Mouse (Mus musculus): ENCODE results near the gene Icam5. TPM values are rescaled to one million over a fixed set of nuclear protein-coding genes. Genes with fewer than 3 reads are reported as not detected.
A peak's percentile ranks its signal among the peaks of the same experiment; 100 is the strongest.
"Not testable (repeated sequence)": the region's sequence is repeated elsewhere in the genome, so short reads cannot be mapped to it uniquely, and the experiment has no call there.

Gene Icam5
- polyA plus RNA-seq, 1 experiment from 2014 or later: 0.21 TPM

GRCm38 (mm10) chr9:21036161-21036560, 4.3 kb downstream of the Icam5 start:
- peaks cover 80% of the 10 kb centered on the region for H3K27me3 ChIP-seq
- DNase-seq (no peak), ATAC-seq (ENCODE audit: low read depth) (no peak)
- 9% methylated on average over 20 of the region's 20 CpGs for WGBS (ENCODE audit: insufficient replicate concordance)
- 0 out of 2 replicates have a peak overlapping the region, but pooled peaks have one; percentile 8 for H3K4me3 ChIP-seq (replicated peaks)
- no peak overlapping the region for H3K4me2 ChIP-seq
- H3K9me3 ChIP-seq (replicated peaks): no peaks in the 10 kb centered on the region
- H3K36me3 ChIP-seq: no peaks in the 10 kb centered on the region
- H3K27ac ChIP-seq: no peak overlapping the region
- H3K9ac ChIP-seq: no peak overlapping the region
- H3K4me1 ChIP-seq (replicated peaks): peaks cover 86% of the 10 kb centered on the region

GRCm38 (mm10) chr9:21036666-21037065, 4.8 kb downstream of the Icam5 start:
- WGBS (ENCODE audit: insufficient replicate concordance): 4% methylated on average over 22 of the region's 22 CpGs
- H3K36me3 ChIP-seq: no peaks in the 10 kb centered on the region
- H3K9ac ChIP-seq: no peak overlapping the region
- ATAC-seq (ENCODE audit: low read depth): no peak
- 0 out of 2 replicates have a peak overlapping the region, but pooled peaks have one; percentile 8 for H3K4me3 ChIP-seq (replicated peaks)
- no peak overlapping the region for H3K27ac ChIP-seq
- H3K9me3 ChIP-seq (replicated peaks): no peaks in the 10 kb centered on the region
- H3K27me3 ChIP-seq: peaks cover 78% of the 10 kb centered on the region
- H3K4me1 ChIP-seq (replicated peaks): peaks cover 86% of the 10 kb centered on the region
- no peak for DNase-seq
- no peak overlapping the region; the same call in 1 of the 2 replicates for H3K4me2 ChIP-seq

GRCm38 (mm10) chr9:21037481-21037891, 5.6 kb downstream of the Icam5 start:
- peaks cover 70% of the 10 kb centered on the region for H3K27me3 ChIP-seq
- H3K27ac ChIP-seq: no peak overlapping the region
- H3K4me2 ChIP-seq: peak overlapping the region; percentile 55
- peak overlapping the region; percentile 38 for H3K4me3 ChIP-seq (replicated peaks)
- H3K4me1 ChIP-seq (replicated peaks): peaks cover 80% of the 10 kb centered on the region
- DNase-seq (no peak), ATAC-seq (ENCODE audit: low read depth) (no peak)
- 5% methylated on average over 31 of the region's 31 CpGs for WGBS (ENCODE audit: insufficient replicate concordance)
- no peaks in the 10 kb centered on the region for H3K9me3 ChIP-seq (replicated peaks)
- H3K36me3 ChIP-seq: no peaks in the 10 kb centered on the region
- 0 out of 2 replicates have a peak overlapping the region, but pooled peaks have one; percentile 17 for H3K9ac ChIP-seq

GRCm38 (mm10) chr9:21039779-21040178, 7.9 kb downstream of the Icam5 start:
- H3K36me3 ChIP-seq: no peaks in the 10 kb centered on the region
- H3K27ac ChIP-seq: peak overlapping the region; percentile 50
- peak overlapping the region; percentile 11; the same call in 1 of the 2 replicates for H3K9ac ChIP-seq
- WGBS (ENCODE audit: insufficient replicate concordance): 31% methylated on average over 3 of the region's 3 CpGs
- H3K9me3 ChIP-seq (replicated peaks): no peaks in the 10 kb centered on the region
- H3K4me3 ChIP-seq (replicated peaks): no peak overlapping the region
- H3K27me3 ChIP-seq: peaks cover 47% of the 10 kb centered on the region
- H3K4me2 ChIP-seq: peak overlapping the region; percentile 19
- DNase-seq (no peak), ATAC-seq (ENCODE audit: low read depth) (peak; percentile 83)
- peaks cover 66% of the 10 kb centered on the region for H3K4me1 ChIP-seq (replicated peaks)

GRCm38 (mm10) chr9:21041308-21041707, 9.4 kb downstream of the Icam5 start:
- H3K27ac ChIP-seq: no peak overlapping the region
- H3K4me3 ChIP-seq (replicated peaks): no peak overlapping the region
- ATAC-seq (ENCODE audit: low read depth) (no peak), DNase-seq (no peak)
- no peaks in the 10 kb centered on the region for H3K9me3 ChIP-seq (replicated peaks)
- peaks cover 32% of the 10 kb centered on the region for H3K27me3 ChIP-seq
- no peaks in the 10 kb centered on the region for H3K36me3 ChIP-seq
- 32% methylated on average over 4 of the region's 4 CpGs for WGBS (ENCODE audit: insufficient replicate concordance)
- H3K9ac ChIP-seq: no peak overlapping the region
- H3K4me2 ChIP-seq: no peak overlapping the region
- peaks cover 55% of the 10 kb centered on the region for H3K4me1 ChIP-seq (replicated peaks)

- no peak for DNase-seq
- WGBS (ENCODE audit: insufficient replicate concordance): 42% methylated on average over 4 of the region's 4 CpGs
- Histone ChIP-seq H3K4me2 (no peak overlapping the region), H3K9me3 (replicated peaks) (no peaks in the 10 kb centered on the region), H3K4me1 (replicated peaks) (peaks cover 37% of the 10 kb centered on the region), H3K27ac (no peak overlapping the region), H3K27me3 (peaks cover 9% of the 10 kb centered on the region), H3K9ac (peak overlapping the region; percentile 9; the same call in 1 of the 2 replicates), H3K36me3 (no peaks in the 10 kb centered on the region), H3K4me3 (replicated peaks) (no peak overlapping the region)
- no peak for ATAC-seq (ENCODE audit: low read depth)
Observed at GRCm38 (mm10) chr9:21043563-21043962, 11.7 kb downstream of the Icam5 start.

- not testable (repeated sequence) for ATAC-seq (ENCODE audit: low read depth); DNase-seq
- WGBS (ENCODE audit: insufficient replicate concordance): 57% methylated on average over 1 of the region's 1 CpGs
Observed at GRCm38 (mm10) chr9:21044785-21045184, 12.9 kb downstream of the Icam5 start.

GRCm38 (mm10) chr9:21045235-21045634, 13.4 kb downstream of the Icam5 start:
- ATAC-seq (ENCODE audit: low read depth) (no peak), DNase-seq (no peak)
- no peak overlapping the region for H3K9ac ChIP-seq
- no peaks in the 10 kb centered on the region; the same call in 1 of the 2 replicates for H3K27me3 ChIP-seq
- WGBS (ENCODE audit: insufficient replicate concordance): 58% methylated on average over 3 of the region's 3 CpGs
- H3K27ac ChIP-seq: no peak overlapping the region
- H3K4me2 ChIP-seq: no peak overlapping the region
- no peak overlapping the region for H3K4me3 ChIP-seq (replicated peaks)
- H3K4me1 ChIP-seq (replicated peaks): peaks cover 21% of the 10 kb centered on the region
- H3K9me3 ChIP-seq (replicated peaks): no peaks in the 10 kb centered on the region
- no peaks in the 10 kb centered on the region for H3K36me3 ChIP-seq

More at GRCm38 (mm10) chr9:21044785-21045184, 12.9 kb downstream of the Icam5 start:
- not testable (repeated sequence) for H3K27me3 ChIP-seq; H3K4me2 ChIP-seq; H3K9ac ChIP-seq; H3K27ac ChIP-seq; H3K4me3 ChIP-seq (replicated peaks); H3K36me3 ChIP-seq; H3K9me3 ChIP-seq (replicated peaks)
- H3K4me1 ChIP-seq (replicated peaks): peaks cover 25% of the 10 kb centered on the region

- Histone ChIP-seq H3K36me3 (no peaks in the 10 kb centered on the region), H3K27me3 (peaks cover 15% of the 10 kb centered on the region), H3K9ac (no peak overlapping the region), H3K27ac (no peak overlapping the region), H3K4me3 (replicated peaks) (no peak overlapping the region), H3K4me1 (replicated peaks) (peaks cover 11% of the 10 kb centered on the region), H3K4me2 (no peak overlapping the region), H3K9me3 (replicated peaks) (no peaks in the 10 kb centered on the region)
- ATAC-seq (ENCODE audit: low read depth): peak; percentile 87
- WGBS (ENCODE audit: insufficient replicate concordance): 34% methylated on average over 10 of the region's 10 CpGs
- DNase-seq: no peak
Observed at GRCm38 (mm10) chr9:21051578-21051977, 19.7 kb downstream of the Icam5 start.

- ATAC-seq (ENCODE audit: low read depth) (no peak), DNase-seq (no peak)
- H3K9ac ChIP-seq: no peak overlapping the region
- 81% methylated on average over 2 of the region's 2 CpGs for WGBS (ENCODE audit: insufficient replicate concordance)
- H3K36me3 ChIP-seq: peaks cover 48% of the 10 kb centered on the region
- H3K27ac ChIP-seq: no peak overlapping the region
- no peak overlapping the region for H3K4me2 ChIP-seq
- H3K4me1 ChIP-seq (replicated peaks): peaks cover 5% of the 10 kb centered on the region; the same call in 1 of the 2 replicates
- H3K9me3 ChIP-seq (replicated peaks): no peaks in the 10 kb centered on the region
- no peak overlapping the region for H3K4me3 ChIP-seq (replicated peaks)
- H3K27me3 ChIP-seq: no peaks in the 10 kb centered on the region
Observed at GRCm38 (mm10) chr9:21062928-21063327, 31.1 kb downstream of the Icam5 start.

- ATAC-seq (ENCODE audit: low read depth) (no peak), DNase-seq (no peak)
- Histone ChIP-seq H3K4me2 (no peak within 1 kb of the TSS), H3K27ac (no peak within 1 kb of the TSS), H3K4me1 (replicated peaks) (peaks cover 20% of the 10 kb centered on the region), H3K27me3 (no peaks in the 10 kb centered on the region), H3K9me3 (replicated peaks) (no peaks in the 10 kb centered on the region), H3K9ac (no peak within 1 kb of the TSS), H3K36me3 (peaks cover 66% of the 10 kb centered on the region), H3K4me3 (replicated peaks) (no peak within 1 kb of the TSS)
- WGBS (ENCODE audit: insufficient replicate concordance): 81% methylated on average over 27 of the region's 27 CpGs
Observed at GRCm38 (mm10) chr9:21067006-21067684, 35.3 kb downstream of the Icam5 start, which contains the start of gene Zglp1. Gene Zglp1 (minus strand): TSS chr9:21067093.

- H3K36me3 ChIP-seq: peaks cover 61% of the 10 kb centered on the region
- no peak for DNase-seq
- H3K4me3 ChIP-seq (replicated peaks): peak overlapping the region; percentile 87
- peak; percentile 22 for ATAC-seq (ENCODE audit: low read depth)
- H3K27ac ChIP-seq: peak overlapping the region; percentile 62
- H3K9me3 ChIP-seq (replicated peaks): no peaks in the 10 kb centered on the region
- 3% methylated on average over 4 of the region's 4 CpGs for WGBS (ENCODE audit: insufficient replicate concordance)
- peak overlapping the region; percentile 92 for H3K4me2 ChIP-seq
- peak overlapping the region; percentile 84 for H3K9ac ChIP-seq
- H3K27me3 ChIP-seq: no peaks in the 10 kb centered on the region
- H3K4me1 ChIP-seq (replicated peaks): peaks cover 37% of the 10 kb centered on the region
Observed at GRCm38 (mm10) chr9:21072641-21073040, 40.8 kb downstream of the Icam5 start.

All from liver, embryonic 13.5 days (tissue).